Mouse (Mus musculus) megakaryocyte, embryonic 14.5 days (primary cell): ENCODE data around the gene Dync2li1. TPM values are rescaled to one million over a fixed set of nuclear protein-coding genes. Genes with fewer than 3 reads are reported as not detected.

Source experiments
- H3K27me3 ChIP-seq: replicated peaks from 2 replicates; pipeline ENCODE3; 2012; ENCODE audit warnings: inconsistent platforms
- H3K36me3 ChIP-seq: replicated peaks from 2 replicates; pipeline ENCODE3; 2012; ENCODE audit warnings: low read length, inconsistent platforms, mixed read lengths
- H3K4me1 ChIP-seq: 2 replicates; pipeline ENCODE4 v1.6.1; 2012; ENCODE audit warnings: inconsistent platforms
- H3K4me3 ChIP-seq: replicated peaks from 2 replicates; pipeline ENCODE3; 2012; ENCODE audit warnings: moderate library complexity, mild to moderate bottlenecking, inconsistent platforms
- H3K9me3 ChIP-seq: 2 replicates; pipeline ENCODE4 v1.6.1; 2012; ENCODE audit warnings: inconsistent platforms
- FLI1 ChIP-seq: IDR thresholded peaks from 2 replicates; pipeline ENCODE4 v1.6.1; 2012; ENCODE audit warnings: low read length, inconsistent platforms, mixed read lengths
- GATA1 ChIP-seq: IDR thresholded peaks from 3 replicates; pipeline ENCODE4 v1.6.1; 2012; ENCODE audit warnings: mixed read lengths, low read length, inconsistent platforms, borderline replicate concordance
- polyA plus RNA-seq: library from polyadenylated mRNA; stranded (reverse); fragments of >175 nt; gene quantifications from 2 replicates; pipeline ENCODE4 v1.2.3, GENCODE M21; 2012; ENCODE audit warnings: low replicate concordance; ENCODE audit not compliant: insufficient read depth

Dync2li1 gene
- polyA plus RNA-seq, 1 experiment: 0.19 TPM

DNA sequence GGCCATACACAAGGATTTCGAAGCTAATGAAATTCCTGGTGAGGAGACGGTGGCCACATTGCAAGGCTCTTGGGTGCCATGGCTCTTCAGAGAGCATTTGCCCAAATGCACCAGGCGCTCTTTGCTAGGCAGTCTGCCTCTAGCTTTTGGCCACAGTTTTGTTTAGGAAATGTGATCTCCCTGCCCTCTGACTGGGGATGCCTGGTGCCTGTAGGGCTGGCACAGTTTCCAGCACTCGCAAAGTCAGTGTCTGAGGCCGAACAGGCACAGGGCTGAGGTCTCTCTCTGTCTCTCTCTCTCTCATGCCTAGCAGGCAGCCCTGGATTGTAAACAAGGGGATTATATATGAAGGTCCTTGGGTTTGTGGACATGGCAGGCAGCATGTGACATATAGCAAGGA is 63.8 kb downstream of the Dync2li1 start:
- Histone ChIP-seq H3K9me3 (no peaks in the 10 kb centered on the region), H3K4me1 (peaks cover 4% of the 10 kb centered on the region; the same call in 1 of the 2 replicates), H3K36me3 (no peaks in the 10 kb centered on the region), H3K4me3 (no peak overlapping the region), H3K27me3 (peaks cover 37% of the 10 kb centered on the region)
- TF ChIP-seq GATA1 (no peak), FLI1 (no peak)

GRCm38 (mm10) chr17:84693741-84694140 is 67.4 kb downstream of the Dync2li1 start:
- H3K4me3 ChIP-seq: no peak overlapping the region
- H3K27me3 ChIP-seq: peaks cover 63% of the 10 kb centered on the region
- no peaks in the 10 kb centered on the region for H3K36me3 ChIP-seq
- TF ChIP-seq GATA1 (no peak), FLI1 (no peak)
- H3K4me1 ChIP-seq: peaks cover 4% of the 10 kb centered on the region; the same call in 1 of the 2 replicates
- no peaks in the 10 kb centered on the region for H3K9me3 ChIP-seq

DNA sequence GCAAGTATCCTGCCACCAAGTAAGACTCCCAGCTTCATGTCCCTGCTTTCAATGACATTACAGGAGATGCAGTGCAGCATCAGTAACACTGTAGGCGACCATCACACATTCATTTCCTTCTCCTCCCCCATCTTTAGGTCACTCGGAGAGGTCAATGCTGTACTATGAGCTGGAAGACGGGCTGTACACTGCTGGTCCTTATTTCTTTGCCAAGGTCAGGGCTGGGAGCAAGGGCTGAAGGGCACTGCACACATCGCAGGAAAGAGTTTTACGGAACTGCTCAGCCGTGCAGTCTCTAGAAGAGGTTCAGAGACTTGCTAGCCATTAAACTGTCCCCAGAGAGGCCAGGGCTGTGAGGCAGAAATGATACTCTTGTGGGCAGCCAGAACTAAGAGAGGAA is 70.2 kb downstream of the Dync2li1 start:
- Histone ChIP-seq H3K36me3 (no peaks in the 10 kb centered on the region), H3K9me3 (no peaks in the 10 kb centered on the region), H3K4me3 (no peak overlapping the region), H3K4me1 (peaks cover 3% of the 10 kb centered on the region; the same call in 1 of the 2 replicates), H3K27me3 (peaks cover 54% of the 10 kb centered on the region)
- TF ChIP-seq GATA1 (no peak), FLI1 (no peak)

- H3K36me3 ChIP-seq: peaks cover 11% of the 10 kb centered on the region
- TF ChIP-seq FLI1 (no peak), GATA1 (no peak)
- no peaks in the 10 kb centered on the region for H3K4me1 ChIP-seq
- no peaks in the 10 kb centered on the region for H3K9me3 ChIP-seq
- no peak overlapping the region for H3K4me3 ChIP-seq
- peaks cover 41% of the 10 kb centered on the region for H3K27me3 ChIP-seq
Observed at GRCm38 (mm10) chr17:84698727-84699126, 72.4 kb downstream of the Dync2li1 start.

Other genes starting within 250 kb of the Dync2li1 start
- gene Thada, start 160.3 kb upstream of the Dync2li1 start, polyA plus RNA-seq: 0.72 TPM in 1 of 2 replicates, not detected in the other
- not detected in 2 replicates for gene Plekhh2, start 114.6 kb upstream of the Dync2li1 start, polyA plus RNA-seq
- gene Abcg8, start 49.8 kb downstream of the Dync2li1 start, polyA plus RNA-seq: 0.04 and 1.2 TPM in 2 replicates
- 0.37 TPM in 1 of 2 replicates, not detected in the other for gene Abcg5, start 56.5 kb downstream of the Dync2li1 start, polyA plus RNA-seq
- gene Lrpprc, start 164.3 kb downstream of the Dync2li1 start, polyA plus RNA-seq: 2.0 and 2.3 TPM in 2 replicates